Mouse (Mus musculus) kidney, postnatal 4 days (tissue): ENCODE data around the gene Wrap53.
"Not testable (repeated sequence)": the region's sequence is repeated elsewhere in the genome, so short reads cannot be mapped to it uniquely, and the experiment has no call there.

Experiments used
- DNase-seq, 2 experiments: peaks; one replicate each; pipeline ENCODE4 v3.0.0; 2021; ENCODE audit warnings: mixed read lengths in 2 of 2

Gene Wrap53

GRCm38 (mm10) chr11:69580091-69580514 is at the start of gene Wrap53, which contains the start of gene Trp53:
Wrap53 (minus strand) TSS chr11:69580255.
Trp53 (plus strand) TSS chr11:69580359.
- DNase-seq = peak; percentile 90 to 94

GRCm38 (mm10) chr11:69629802-69630201 is 49.7 kb upstream of the Wrap53 start:
- DNase-seq = no peak

- DNase-seq = peak; percentile 88 to 89
Measured at GRCm38 (mm10) chr11:69628286-69628685, 48.2 kb upstream of the Wrap53 start.

GRCm38 (mm10) chr11:69624339-69624738 is 44.3 kb upstream of the Wrap53 start:
- not testable (repeated sequence) for DNase-seq

GRCm38 (mm10) chr11:69623006-69623405 is 43.0 kb upstream of the Wrap53 start:
- DNase-seq = no peak

- DNase-seq = peak; percentile 24 to 51
Measured at GRCm38 (mm10) chr11:69622406-69622805, 42.4 kb upstream of the Wrap53 start.

- DNase-seq = peak; percentile 74 to 84
Measured at GRCm38 (mm10) chr11:69621571-69622268, 41.7 kb upstream of the Wrap53 start, which contains the start of gene Sat2. Sat2 (plus strand) TSS chr11:69622024.

- no peak for DNase-seq
Measured at GRCm38 (mm10) chr11:69620394-69621081, 40.5 kb upstream of the Wrap53 start.

GRCm38 (mm10) chr11:69617805-69618204 is 37.8 kb upstream of the Wrap53 start, which contains the start of gene Shbg:
Shbg (minus strand) TSS chr11:69617905.
- no peak for DNase-seq

- no peak for DNase-seq
Measured at GRCm38 (mm10) chr11:69616781-69617180, 36.7 kb upstream of the Wrap53 start.

GRCm38 (mm10) chr11:69614257-69614588 is 34.2 kb upstream of the Wrap53 start:
- not testable (repeated sequence) for DNase-seq

GRCm38 (mm10) chr11:69613553-69614256 is 33.6 kb upstream of the Wrap53 start:
- DNase-seq = peak; percentile 96

GRCm38 (mm10) chr11:69610899-69611298 is 30.8 kb upstream of the Wrap53 start:
- DNase-seq = no peak

GRCm38 (mm10) chr11:69609416-69609815 is 29.4 kb upstream of the Wrap53 start:
- no peak for DNase-seq

- DNase-seq = no peak
Measured at GRCm38 (mm10) chr11:69608525-69608924, 28.5 kb upstream of the Wrap53 start.

GRCm38 (mm10) chr11:69606832-69607231 is 26.8 kb upstream of the Wrap53 start:
- DNase-seq = no peak

GRCm38 (mm10) chr11:69606491-69606795 is 26.4 kb upstream of the Wrap53 start:
- no peak for DNase-seq

GRCm38 (mm10) chr11:69605726-69606490 is 25.9 kb upstream of the Wrap53 start, which contains the start of gene Atp1b2:
Atp1b2 (minus strand) TSS chr11:69605942.
- peak; percentile 83 to 86 for DNase-seq

- DNase-seq = peak; percentile 42 to 60
Measured at GRCm38 (mm10) chr11:69604795-69605664, 25.0 kb upstream of the Wrap53 start.

- DNase-seq = no peak
Measured at GRCm38 (mm10) chr11:69604347-69604746, 24.3 kb upstream of the Wrap53 start.

GRCm38 (mm10) chr11:69603516-69603915 is 23.5 kb upstream of the Wrap53 start:
- DNase-seq = peak in 1 of 2 experiments; percentile 42

GRCm38 (mm10) chr11:69601768-69602167 is 21.7 kb upstream of the Wrap53 start:
- DNase-seq = no peak
